Mouse (Mus musculus): ENCODE results near the gene Sox6.

Sox6 gene

GRCm38 (mm10) chr7:115489608-115490007 lies 549.0 kb downstream of the Sox6 start:
- no peak for DNase-seq (ENCODE audit: low read depth, low spot score)

GRCm38 (mm10) chr7:115486431-115486830 lies 552.2 kb downstream of the Sox6 start:
- no peak for DNase-seq (ENCODE audit: low read depth, low spot score)

- no peak for DNase-seq (ENCODE audit: low read depth, low spot score)
These were observed 552.8 kb downstream of the Sox6 start for GRCm38 (mm10) chr7:115485664-115486409.

- no peak for DNase-seq (ENCODE audit: low read depth, low spot score)
These were observed 560.8 kb downstream of the Sox6 start for GRCm38 (mm10) chr7:115477763-115478162.

GRCm38 (mm10) chr7:115476881-115477665 lies 561.5 kb downstream of the Sox6 start:
- DNase-seq (ENCODE audit: low read depth, low spot score): no peak

- no peak for DNase-seq (ENCODE audit: low read depth, low spot score)
These were observed 563.4 kb downstream of the Sox6 start for GRCm38 (mm10) chr7:115475176-115475575.

- DNase-seq (ENCODE audit: low read depth, low spot score): no peak
These were observed 564.5 kb downstream of the Sox6 start for GRCm38 (mm10) chr7:115474115-115474514.

- DNase-seq (ENCODE audit: low read depth, low spot score): no peak
These were observed 565.7 kb downstream of the Sox6 start for GRCm38 (mm10) chr7:115472850-115473249.

- DNase-seq (ENCODE audit: low read depth, low spot score): no peak
These were observed 567.1 kb downstream of the Sox6 start for GRCm38 (mm10) chr7:115471521-115471920.

- DNase-seq (ENCODE audit: low read depth, low spot score): no peak
These were observed 571.8 kb downstream of the Sox6 start for GRCm38 (mm10) chr7:115466811-115467210.

GRCm38 (mm10) chr7:115463367-115463766 lies 575.2 kb downstream of the Sox6 start:
- DNase-seq (ENCODE audit: low read depth, low spot score): no peak

GRCm38 (mm10) chr7:115462276-115462675 lies 576.3 kb downstream of the Sox6 start:
- DNase-seq (ENCODE audit: low read depth, low spot score): no peak

- DNase-seq (ENCODE audit: low read depth, low spot score): no peak
These were observed 583.6 kb downstream of the Sox6 start for GRCm38 (mm10) chr7:115454988-115455387.

- no peak for DNase-seq (ENCODE audit: low read depth, low spot score)
These were observed 584.9 kb downstream of the Sox6 start for GRCm38 (mm10) chr7:115453713-115454073.

GRCm38 (mm10) chr7:115453042-115453712 lies 585.4 kb downstream of the Sox6 start:
- DNase-seq (ENCODE audit: low read depth, low spot score): no peak

GRCm38 (mm10) chr7:115450431-115451195 lies 588.0 kb downstream of the Sox6 start:
- DNase-seq (ENCODE audit: low read depth, low spot score): no peak

GRCm38 (mm10) chr7:115448403-115449025 lies 590.1 kb downstream of the Sox6 start:
- no peak for DNase-seq (ENCODE audit: low read depth, low spot score)

- DNase-seq (ENCODE audit: low read depth, low spot score): no peak
These were observed 591.5 kb downstream of the Sox6 start for GRCm38 (mm10) chr7:115447091-115447490.

GRCm38 (mm10) chr7:115446481-115447016 lies 592.0 kb downstream of the Sox6 start:
- DNase-seq (ENCODE audit: low read depth, low spot score): no peak

GRCm38 (mm10) chr7:115426161-115426982 lies 612.2 kb downstream of the Sox6 start:
- DNase-seq (ENCODE audit: low read depth, low spot score): no peak

All from brain, embryonic 18.5 days (tissue).